Mouse (Mus musculus): ENCODE measurements around the gene Cyp2c40. TPM values are rescaled to one million over a fixed set of nuclear protein-coding genes. Genes with fewer than 3 reads are reported as not detected.

Cyp2c40 gene
- polyA plus RNA-seq (2017; shearing (Covaris generic)) = not detected

DNA sequence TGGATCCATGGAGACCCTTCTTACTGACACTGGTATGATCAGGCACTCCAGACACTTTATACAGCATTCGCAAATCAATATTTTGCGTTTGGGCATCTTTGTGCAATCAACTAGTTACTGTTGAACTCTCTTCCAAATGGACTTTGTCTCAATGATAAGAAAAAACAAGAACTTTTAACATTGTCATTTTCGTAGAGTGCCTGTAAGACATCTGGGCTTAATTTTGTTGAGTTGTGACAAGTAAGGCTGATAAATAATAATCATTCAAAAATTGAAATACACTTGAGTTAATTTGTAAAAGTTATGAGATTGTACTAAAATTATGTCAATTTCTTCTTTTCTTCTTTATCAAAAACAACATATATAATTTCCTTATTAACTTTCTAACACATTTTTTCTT lies at the start of gene Cyp2c40:
Cyp2c40 (minus strand) TSS at position 101 of the 400 bp plus-strand sequence.

DNA sequence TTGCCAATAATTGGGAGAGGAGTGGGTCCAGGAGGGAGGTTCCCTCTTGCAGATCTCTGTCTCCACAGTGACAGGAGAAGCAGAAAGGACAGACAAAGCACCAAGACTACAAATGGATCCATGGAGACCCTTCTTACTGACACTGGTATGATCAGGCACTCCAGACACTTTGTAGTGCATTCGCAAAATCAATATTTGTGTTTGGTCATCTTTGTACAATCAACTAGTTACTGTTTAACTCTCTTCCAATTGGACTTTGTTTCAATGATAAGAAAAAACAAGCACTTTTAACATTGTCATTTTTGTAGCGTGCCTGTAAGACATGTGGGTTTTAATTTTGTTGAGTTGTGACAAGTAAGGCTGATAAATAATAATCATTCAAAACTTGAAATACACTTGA lies 71.7 kb downstream of the Cyp2c40 start, which contains the start of gene Cyp2c68:
Cyp2c68 (minus strand) TSS at position 135 of the 400 bp plus-strand sequence.

Other genes with a start within 250 kb of the Cyp2c40 start
- gene Cyp2c67, start 163.8 kb downstream of the Cyp2c40 start, polyA plus RNA-seq (2017; shearing (Covaris generic)) = not detected
- gene Cyp2c68, start 71.8 kb downstream of the Cyp2c40 start, polyA plus RNA-seq (2017; shearing (Covaris generic)) = not detected
- not detected for gene Cyp2c69, start 74.0 kb upstream of the Cyp2c40 start, polyA plus RNA-seq (2017; shearing (Covaris generic))
- not detected for gene Cyp2c37, start 179.6 kb upstream of the Cyp2c40 start, polyA plus RNA-seq (2017; shearing (Covaris generic))

All from CD4-positive, CD25-positive, alpha-beta regulatory T cell (primary cell).